Mouse (Mus musculus): ENCODE measurements around the gene Esf1.
"Not testable (repeated sequence)": the region's sequence is repeated elsewhere in the genome, so short reads cannot be mapped to it uniquely, and the experiment has no call there.

Gene Esf1

DNA sequence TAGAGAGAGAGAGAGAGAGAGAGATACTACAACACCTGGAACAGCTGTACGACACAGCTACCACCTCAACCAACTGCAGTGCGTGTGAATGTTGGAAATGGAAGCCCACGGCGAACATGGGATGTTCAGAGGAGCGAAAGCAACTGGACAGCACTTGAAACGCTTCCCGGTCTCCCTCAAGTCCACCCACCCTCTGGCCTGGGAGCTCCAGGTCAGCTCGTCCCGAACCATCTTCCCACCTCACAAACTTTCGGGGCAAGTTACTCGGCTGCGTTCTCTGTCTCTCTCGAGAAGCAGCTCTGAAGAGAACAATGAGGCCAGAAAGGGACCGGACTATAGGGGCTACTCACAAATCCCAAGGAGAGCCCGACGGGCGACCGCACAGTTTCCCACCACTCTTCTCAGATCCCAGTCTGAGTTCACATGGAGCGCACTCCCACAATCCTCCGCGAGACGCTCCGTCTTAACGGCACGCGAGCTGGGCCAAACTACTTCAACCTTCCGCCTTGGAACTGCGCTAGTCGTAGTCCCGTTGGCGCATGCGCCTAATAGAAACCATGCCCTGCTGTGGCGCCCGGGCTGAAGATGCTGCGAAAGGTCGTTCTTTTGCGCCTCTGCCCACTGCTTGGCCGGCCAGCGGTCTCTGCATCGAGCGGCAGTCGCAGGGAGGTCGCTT lies at the start of gene Esf1, which contains the start of gene Ndufaf5:
TSS of gene Esf1 (minus strand) at position 438 of the 676 bp plus-strand sequence.
TSS of gene Ndufaf5 (plus strand) at position 523 of the 676 bp plus-strand sequence.
- peak; percentile 92 for DNase-seq (ENCODE audit: low read depth, low spot score)

DNA sequence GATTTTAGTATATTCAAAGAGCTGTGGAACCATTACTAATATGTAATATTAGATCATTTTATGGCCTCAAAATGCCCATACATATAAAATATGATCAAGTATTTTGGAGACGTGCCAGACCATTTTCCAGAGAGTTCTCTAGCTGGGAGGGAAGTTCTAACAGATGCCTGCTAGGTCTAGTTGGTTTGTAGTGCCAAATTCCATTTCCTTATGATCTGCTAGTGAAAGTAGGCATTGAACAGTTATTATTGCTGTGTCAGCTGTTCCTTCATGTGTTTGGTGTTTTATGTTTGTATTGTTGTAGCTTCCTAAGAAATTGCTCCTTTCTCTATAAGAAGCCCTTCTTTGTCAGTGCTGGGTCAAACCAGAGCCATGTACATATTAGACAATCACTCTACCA lies 45.6 kb upstream of the Esf1 start:
- no peak for DNase-seq (ENCODE audit: low read depth, low spot score)

- DNase-seq (ENCODE audit: low read depth, low spot score): no peak
Observed at GRCm38 (mm10) chr2:140215415-140215814, 45.1 kb upstream of the Esf1 start.

DNA sequence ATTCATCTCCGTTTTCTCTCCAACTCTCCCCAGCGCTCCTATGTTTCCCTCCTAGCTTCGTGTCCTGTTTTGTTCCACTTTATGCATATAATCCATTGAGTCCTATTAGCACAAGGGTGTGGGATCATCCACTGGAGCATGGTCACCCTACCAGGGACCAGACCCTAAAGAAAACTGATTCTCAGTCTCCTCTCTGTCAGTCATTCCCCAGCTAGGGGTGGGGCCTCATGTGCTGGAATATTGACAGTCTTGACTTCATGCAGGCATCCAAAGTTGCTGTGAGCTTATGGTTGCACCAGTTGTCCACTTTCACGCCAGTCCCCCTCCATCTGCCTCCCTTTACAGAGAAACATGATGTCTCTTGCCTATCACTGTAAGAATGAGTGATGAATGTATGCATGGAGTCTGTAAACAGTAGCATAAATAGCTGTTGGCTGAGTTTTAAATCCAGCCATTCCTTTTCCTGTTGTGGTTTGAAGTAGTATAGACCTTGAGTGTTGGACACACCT lies 44.2 kb upstream of the Esf1 start:
- DNase-seq (ENCODE audit: low read depth, low spot score): no peak

GRCm38 (mm10) chr2:140203756-140204155 lies 33.4 kb upstream of the Esf1 start:
- no peak for DNase-seq (ENCODE audit: low read depth, low spot score)

- DNase-seq (ENCODE audit: low read depth, low spot score): no peak
Observed at GRCm38 (mm10) chr2:140202573-140202972, 32.2 kb upstream of the Esf1 start.

GRCm38 (mm10) chr2:140200713-140201112 lies 30.3 kb upstream of the Esf1 start:
- no peak for DNase-seq (ENCODE audit: low read depth, low spot score)

GRCm38 (mm10) chr2:140185685-140186210 lies 15.4 kb upstream of the Esf1 start:
- not testable (repeated sequence) for DNase-seq (ENCODE audit: low read depth, low spot score)

GRCm38 (mm10) chr2:140170803-140171553 lies 614 bp upstream of the Esf1 start:
- DNase-seq (ENCODE audit: low read depth, low spot score): peak; percentile 8

GRCm38 (mm10) chr2:140169057-140169456 lies 1.3 kb downstream of the Esf1 start:
- no peak for DNase-seq (ENCODE audit: low read depth, low spot score)

- DNase-seq (ENCODE audit: low read depth, low spot score): no peak
Observed at GRCm38 (mm10) chr2:140163351-140163854, 7.0 kb downstream of the Esf1 start.

- DNase-seq (ENCODE audit: low read depth, low spot score): peak; percentile 8
Observed at GRCm38 (mm10) chr2:140159186-140159730, 11.1 kb downstream of the Esf1 start.

GRCm38 (mm10) chr2:140151743-140152142 lies 18.6 kb downstream of the Esf1 start, which contains the start of gene Gm17374:
Gene Gm17374 (plus strand): TSS chr2:140152043.
- not testable (repeated sequence) for DNase-seq (ENCODE audit: low read depth, low spot score)

GRCm38 (mm10) chr2:140125516-140125915 lies 44.8 kb downstream of the Esf1 start:
- no peak for DNase-seq (ENCODE audit: low read depth, low spot score)

- DNase-seq (ENCODE audit: low read depth, low spot score): peak; percentile 20
Observed at GRCm38 (mm10) chr2:140113851-140114250, 56.5 kb downstream of the Esf1 start.

DNA sequence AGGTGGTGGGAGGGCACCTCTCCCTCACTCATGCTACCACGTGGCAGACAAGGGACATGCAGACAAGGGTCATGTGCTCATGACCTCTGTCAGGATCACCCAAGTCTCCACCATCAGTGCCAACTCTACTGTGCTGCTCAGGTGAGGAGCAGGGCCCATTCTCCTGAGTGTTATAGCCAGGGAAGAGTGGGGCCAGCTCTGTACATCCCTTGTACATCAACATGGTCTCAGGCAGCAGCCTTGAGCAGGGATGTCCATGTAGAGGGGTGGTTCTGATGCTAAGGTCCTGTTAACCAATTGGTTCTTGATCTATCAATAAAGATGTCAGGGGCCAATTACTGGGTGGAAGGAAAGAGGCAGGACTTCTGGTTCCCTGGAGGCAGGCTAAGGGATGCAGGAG lies 61.4 kb downstream of the Esf1 start:
- DNase-seq (ENCODE audit: low read depth, low spot score): no peak

DNA sequence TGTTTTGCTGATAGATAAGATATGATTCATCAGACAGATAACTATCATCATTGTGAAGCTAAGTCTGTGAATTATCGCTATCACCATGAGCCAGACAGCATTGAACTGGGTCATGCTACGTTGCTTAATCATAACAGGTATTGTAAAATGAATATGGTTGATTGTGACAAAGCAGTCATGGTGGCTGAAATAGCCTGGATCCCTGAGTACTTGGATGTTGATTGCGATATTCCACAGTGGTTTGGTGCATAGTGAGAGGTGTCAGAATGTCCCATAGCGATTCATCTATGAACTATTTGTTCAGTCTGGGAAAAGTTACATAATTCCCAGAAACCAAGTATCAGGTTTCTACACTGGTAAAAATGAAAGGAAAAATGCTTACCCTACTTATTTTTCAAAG lies 62.7 kb downstream of the Esf1 start:
- DNase-seq (ENCODE audit: low read depth, low spot score): no peak

DNA sequence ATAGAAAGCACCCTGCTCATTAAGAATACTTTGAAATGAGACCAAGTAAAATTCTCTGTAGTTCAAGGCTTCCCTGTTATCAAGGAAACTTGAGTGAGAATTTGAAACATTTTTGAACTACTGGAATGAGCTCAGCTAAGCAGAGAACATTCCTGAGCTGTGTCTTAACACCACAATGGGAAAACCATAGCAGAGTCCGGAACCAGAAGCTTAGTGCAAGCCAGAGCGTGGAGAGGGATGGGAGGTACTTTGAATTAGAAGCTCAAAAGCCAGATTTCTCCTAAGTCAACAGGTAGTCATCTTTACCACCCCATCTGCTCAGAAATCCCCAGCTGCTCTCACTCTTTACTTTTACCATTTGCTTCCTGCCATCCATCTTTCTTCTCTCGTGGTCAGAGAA lies 65.4 kb downstream of the Esf1 start:
- DNase-seq (ENCODE audit: low read depth, low spot score): no peak

GRCm38 (mm10) chr2:140100551-140101474 lies 69.6 kb downstream of the Esf1 start:
- DNase-seq (ENCODE audit: low read depth, low spot score): no peak

GRCm38 (mm10) chr2:140099971-140100370 lies 70.4 kb downstream of the Esf1 start:
- no peak for DNase-seq (ENCODE audit: low read depth, low spot score)

- no peak for DNase-seq (ENCODE audit: low read depth, low spot score)
Observed at GRCm38 (mm10) chr2:140097131-140097591, 73.2 kb downstream of the Esf1 start.
